Mouse (Mus musculus): ENCODE data around the gene Traf7. TPM values are rescaled to one million over a fixed set of nuclear protein-coding genes. Genes with fewer than 3 reads are reported as not detected.

Gene Traf7
- total and polyA plus RNA-seq, 3 experiments: 41.9 to 93.4 (median 46.5) TPM

DNA sequence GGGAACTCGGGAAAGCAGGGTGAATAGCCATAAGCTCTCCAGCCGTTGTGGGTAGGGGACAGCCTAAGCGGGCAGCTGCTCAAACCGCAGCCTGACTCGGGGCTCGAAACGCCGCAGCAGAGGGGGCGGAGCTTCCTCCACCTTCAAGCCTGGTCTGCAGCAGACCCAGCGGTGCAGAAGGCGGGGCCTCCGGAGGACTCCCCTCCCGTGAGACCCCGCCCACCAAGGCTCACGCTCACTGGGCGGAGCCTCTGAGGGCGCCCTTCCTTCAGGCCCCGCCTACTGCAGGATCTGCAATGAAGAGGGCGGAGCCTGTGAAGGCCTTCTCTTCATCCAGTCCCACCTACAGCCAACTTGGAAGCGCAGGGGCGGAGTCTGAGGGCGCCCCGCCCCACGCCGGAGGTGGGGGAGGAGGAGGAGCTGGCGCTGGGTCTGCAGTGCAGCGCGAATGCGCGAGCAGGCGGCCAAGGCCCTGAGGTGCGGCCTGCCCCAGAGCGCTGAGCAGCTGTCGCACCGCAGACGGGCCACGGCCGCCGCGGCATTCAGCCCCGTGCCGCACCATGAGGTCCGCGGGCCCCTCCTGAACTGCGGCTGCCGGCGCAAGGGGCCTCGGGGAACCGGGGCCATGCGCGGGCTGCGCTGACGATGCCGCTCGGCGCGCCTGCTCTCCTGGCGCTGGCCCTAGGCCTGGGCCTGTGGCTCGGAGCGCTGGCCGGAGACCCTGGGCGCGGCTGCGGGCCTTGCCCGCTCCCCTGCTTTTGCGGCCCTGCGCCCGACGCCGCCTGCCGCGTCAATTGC lies 22.1 kb upstream of the Traf7 start, which contains the start of gene Pkd1:
Gene Pkd1, plus strand, starts transcription at position 217 of the 798 bp plus-strand sequence.
- Histone ChIP-seq H3K36me3 (ENCODE audit: control insufficient read depth, insufficient read depth, low read length) (peaks cover 8% of the 10 kb centered on the region), H3K27ac (peak within 1 kb of the TSS; percentile 97), H3K27me3 (ENCODE audit: control insufficient read depth, insufficient read depth, low read length) (no peaks in the 10 kb centered on the region), H3K79me2 (replicated peaks; ENCODE audit: control insufficient read depth, insufficient read depth, low read length) (peaks cover 4% of the 10 kb centered on the region), H3K4me3 (peak within 1 kb of the TSS; percentile 97), H3K9ac (ENCODE audit: low read depth, low read length) (peak within 1 kb of the TSS; percentile 98), H3K4me1 (ENCODE audit: control insufficient read depth, insufficient read depth, low read length) (peaks cover 6% of the 10 kb centered on the region)
- DNase-seq: peak; percentile 100
- intact Hi-C loops (cut with DNase I): loop anchor here (1.0 to 5.0 kb wide), 2 partner anchors 22 to 42 kb away; no protein-coding TSS in a partner anchor
- WGBS: under 1% methylated on average over 71 of the region's 72 CpGs
- TF ChIP-seq EP300 (IDR thresholded peaks at IDR 0.05; ENCODE audit: insufficient read depth, low read depth, low read length): peak; percentile 62; the same call in 1 of the 2 replicates
- no peak for TF ChIP-seq CTCF (IDR thresholded peaks at IDR 0.05)
- TF ChIP-seq POLR2A (IDR thresholded peaks at IDR 0.05; ENCODE audit: insufficient read depth, low read depth, low read length): peak; percentile 89

DNA sequence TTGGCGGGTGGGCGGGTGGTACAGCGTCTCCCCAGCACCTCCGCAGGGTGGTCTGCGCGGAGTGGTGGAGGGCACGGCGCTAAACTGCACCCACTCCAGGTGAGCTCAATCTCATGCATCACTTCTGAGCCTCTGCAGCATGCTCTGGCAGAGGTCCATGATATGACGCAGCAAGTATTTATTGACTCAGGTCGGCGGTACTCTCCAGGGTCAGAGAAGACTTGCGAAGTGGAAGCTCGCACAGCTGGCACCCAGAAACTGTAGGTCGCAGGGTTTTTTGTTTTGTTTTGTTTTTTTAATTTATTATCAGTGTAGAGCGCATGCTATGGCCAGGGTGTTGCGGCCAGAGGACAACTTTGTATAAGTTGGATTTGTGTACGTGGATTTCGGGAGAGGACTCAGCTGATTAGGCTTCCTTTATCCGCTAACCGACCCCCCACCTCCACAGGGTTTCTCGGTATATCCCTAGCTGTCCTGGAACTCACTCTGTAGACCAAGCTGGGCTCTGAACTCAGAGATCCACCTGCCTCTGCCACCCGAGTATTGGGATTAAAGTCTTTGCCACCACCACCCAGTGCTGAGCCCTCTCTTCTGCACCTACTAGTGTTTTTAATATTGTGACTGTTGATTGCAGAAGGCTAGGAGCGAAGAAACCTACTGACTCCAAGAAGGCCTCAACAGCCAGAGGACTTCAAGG lies 21.3 kb upstream of the Traf7 start:
- Histone ChIP-seq H3K4me1 (ENCODE audit: control insufficient read depth, insufficient read depth, low read length) (peaks cover 4% of the 10 kb centered on the region), H3K79me2 (replicated peaks; ENCODE audit: control insufficient read depth, insufficient read depth, low read length) (peaks cover 2% of the 10 kb centered on the region), H3K27ac (peak overlapping the region; percentile 90), H3K4me3 (peak overlapping the region; percentile 65), H3K9ac (ENCODE audit: low read depth, low read length) (peak overlapping the region; percentile 72), H3K27me3 (ENCODE audit: control insufficient read depth, insufficient read depth, low read length) (no peaks in the 10 kb centered on the region), H3K36me3 (ENCODE audit: control insufficient read depth, insufficient read depth, low read length) (peaks cover 8% of the 10 kb centered on the region)
- DNase-seq: peak; percentile 72 to 75
- intact Hi-C loops (cut with DNase I): loop anchor here (1.0 kb wide), 1 partner anchor 21 kb away; no protein-coding TSS in a partner anchor
- TF ChIP-seq POLR2A (IDR thresholded peaks at IDR 0.05; ENCODE audit: insufficient read depth, low read depth, low read length) (peak; percentile 44; the same call in 1 of the 2 replicates), CTCF (IDR thresholded peaks at IDR 0.05) (no peak), EP300 (IDR thresholded peaks at IDR 0.05; ENCODE audit: insufficient read depth, low read depth, low read length) (0 out of 2 replicates have a peak, but pooled peaks have one; percentile 30)
- WGBS: 5% methylated on average over 23 of the region's 23 CpGs

DNA sequence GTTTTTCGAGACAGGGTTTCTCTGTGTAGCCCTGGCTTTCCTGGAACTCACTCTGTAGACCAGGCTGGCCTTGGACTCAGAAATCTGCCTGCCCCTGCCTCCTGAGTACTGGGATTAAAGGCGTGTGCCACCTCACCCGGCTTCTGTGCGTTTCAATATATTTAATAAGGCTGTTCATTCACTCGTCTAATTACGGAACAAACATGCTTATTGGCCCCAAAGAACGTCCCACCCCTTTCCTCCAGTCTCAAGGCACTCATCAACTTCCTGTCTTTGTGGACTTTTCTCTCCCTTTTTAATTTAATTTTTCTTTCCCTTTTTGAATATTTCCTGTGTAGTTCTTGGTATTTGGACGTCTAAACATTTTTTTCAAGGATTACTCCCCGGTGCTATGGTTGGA lies 20.7 kb upstream of the Traf7 start:
- no peak overlapping the region for H3K9ac ChIP-seq (ENCODE audit: low read depth, low read length)
- H3K27me3 ChIP-seq (ENCODE audit: control insufficient read depth, insufficient read depth, low read length): no peaks in the 10 kb centered on the region
- H3K36me3 ChIP-seq (ENCODE audit: control insufficient read depth, insufficient read depth, low read length): peaks cover 8% of the 10 kb centered on the region
- intact Hi-C loops (cut with DNase I): no loop called here
- H3K4me3 ChIP-seq: peak overlapping the region; percentile 65
- peak in 1 of 2 experiments; percentile 44 for DNase-seq
- TF ChIP-seq EP300 (IDR thresholded peaks at IDR 0.05; ENCODE audit: insufficient read depth, low read depth, low read length) (no peak), POLR2A (IDR thresholded peaks at IDR 0.05; ENCODE audit: insufficient read depth, low read depth, low read length) (no peak), CTCF (IDR thresholded peaks at IDR 0.05) (no peak)
- H3K4me1 ChIP-seq (ENCODE audit: control insufficient read depth, insufficient read depth, low read length): peaks cover 4% of the 10 kb centered on the region
- H3K79me2 ChIP-seq (replicated peaks; ENCODE audit: control insufficient read depth, insufficient read depth, low read length): peaks cover 1% of the 10 kb centered on the region; the same call in 1 of the 2 replicates
- H3K27ac ChIP-seq: peak overlapping the region; percentile 90
- 26% methylated on average over 9 of the region's 9 CpGs for WGBS

DNA sequence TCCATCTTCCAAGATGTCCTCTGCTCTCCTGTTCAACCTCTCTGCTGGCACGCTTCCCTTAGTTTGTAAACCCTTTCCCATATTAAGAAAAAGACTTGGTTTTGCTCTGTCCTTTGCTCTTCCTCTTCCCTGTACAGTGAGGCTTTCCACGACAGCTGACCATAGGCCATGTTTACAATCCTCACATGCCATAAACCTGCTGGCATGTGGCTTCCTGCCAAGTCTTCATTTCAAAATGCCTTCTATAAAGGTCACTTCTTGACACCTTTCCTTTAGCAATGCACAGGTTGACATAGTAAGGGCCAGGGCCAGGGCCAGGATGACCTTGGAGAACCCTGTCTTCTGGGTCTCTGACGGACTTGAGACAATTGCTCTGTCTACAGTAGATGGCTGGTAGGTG lies 18.5 kb upstream of the Traf7 start:
- no peaks in the 10 kb centered on the region for H3K79me2 ChIP-seq (replicated peaks; ENCODE audit: control insufficient read depth, insufficient read depth, low read length)
- WGBS: 85% methylated on average over 3 of the region's 3 CpGs
- intact Hi-C loops (cut with DNase I): no loop called here
- TF ChIP-seq EP300 (IDR thresholded peaks at IDR 0.05; ENCODE audit: insufficient read depth, low read depth, low read length): no peak
- TF ChIP-seq CTCF (IDR thresholded peaks at IDR 0.05): no peak
- no peak for TF ChIP-seq POLR2A (IDR thresholded peaks at IDR 0.05; ENCODE audit: insufficient read depth, low read depth, low read length)
- peaks cover 2% of the 10 kb centered on the region for H3K4me1 ChIP-seq (ENCODE audit: control insufficient read depth, insufficient read depth, low read length)
- no peak overlapping the region for H3K27ac ChIP-seq
- H3K27me3 ChIP-seq (ENCODE audit: control insufficient read depth, insufficient read depth, low read length): no peaks in the 10 kb centered on the region
- peaks cover 3% of the 10 kb centered on the region for H3K36me3 ChIP-seq (ENCODE audit: control insufficient read depth, insufficient read depth, low read length)
- no peak overlapping the region for H3K4me3 ChIP-seq
- no peak for DNase-seq
- no peak overlapping the region for H3K9ac ChIP-seq (ENCODE audit: low read depth, low read length)

DNA sequence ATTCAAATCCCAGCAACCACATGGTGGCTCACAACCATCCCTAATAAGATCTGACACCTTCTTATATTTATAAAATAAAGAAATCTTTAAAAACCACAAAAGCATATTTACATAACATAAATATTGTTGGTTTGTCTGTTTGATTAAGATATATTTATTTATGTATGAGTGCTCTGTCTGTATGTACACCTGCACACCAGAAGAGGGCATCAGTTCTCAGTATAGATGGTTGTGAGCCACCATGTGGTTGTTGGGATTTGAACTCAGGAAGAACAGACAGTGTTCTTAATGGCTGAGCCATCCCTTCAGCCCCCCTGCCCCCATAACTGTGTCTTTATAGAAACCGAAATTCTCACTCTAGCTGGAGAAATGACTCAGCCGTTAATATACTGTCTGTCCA lies 17.5 kb upstream of the Traf7 start:
- 91% methylated on average over 2 of the region's 2 CpGs for WGBS
- intact Hi-C loops (cut with DNase I): no loop called here
- no peaks in the 10 kb centered on the region for H3K36me3 ChIP-seq (ENCODE audit: control insufficient read depth, insufficient read depth, low read length)
- DNase-seq: no peak
- H3K27ac ChIP-seq: no peak overlapping the region
- no peak overlapping the region for H3K9ac ChIP-seq (ENCODE audit: low read depth, low read length)
- H3K4me3 ChIP-seq: no peak overlapping the region
- H3K79me2 ChIP-seq (replicated peaks; ENCODE audit: control insufficient read depth, insufficient read depth, low read length): no peaks in the 10 kb centered on the region
- H3K4me1 ChIP-seq (ENCODE audit: control insufficient read depth, insufficient read depth, low read length): no peaks in the 10 kb centered on the region; the same call in 1 of the 2 replicates
- TF ChIP-seq CTCF (IDR thresholded peaks at IDR 0.05): 0 out of 2 replicates have a peak, but pooled peaks have one; percentile 10
- no peak for TF ChIP-seq EP300 (IDR thresholded peaks at IDR 0.05; ENCODE audit: insufficient read depth, low read depth, low read length)
- H3K27me3 ChIP-seq (ENCODE audit: control insufficient read depth, insufficient read depth, low read length): no peaks in the 10 kb centered on the region
